Mouse (Mus musculus) embryo, embryonic 10 days (tissue): ENCODE data around the gene Pik3r2.

Experiments
- DNase-seq: peaks from one replicate; pipeline ENCODE4 v3.0.0-alpha.2; 2015; ENCODE audit warnings: low spot score

Gene Pik3r2

DNA sequence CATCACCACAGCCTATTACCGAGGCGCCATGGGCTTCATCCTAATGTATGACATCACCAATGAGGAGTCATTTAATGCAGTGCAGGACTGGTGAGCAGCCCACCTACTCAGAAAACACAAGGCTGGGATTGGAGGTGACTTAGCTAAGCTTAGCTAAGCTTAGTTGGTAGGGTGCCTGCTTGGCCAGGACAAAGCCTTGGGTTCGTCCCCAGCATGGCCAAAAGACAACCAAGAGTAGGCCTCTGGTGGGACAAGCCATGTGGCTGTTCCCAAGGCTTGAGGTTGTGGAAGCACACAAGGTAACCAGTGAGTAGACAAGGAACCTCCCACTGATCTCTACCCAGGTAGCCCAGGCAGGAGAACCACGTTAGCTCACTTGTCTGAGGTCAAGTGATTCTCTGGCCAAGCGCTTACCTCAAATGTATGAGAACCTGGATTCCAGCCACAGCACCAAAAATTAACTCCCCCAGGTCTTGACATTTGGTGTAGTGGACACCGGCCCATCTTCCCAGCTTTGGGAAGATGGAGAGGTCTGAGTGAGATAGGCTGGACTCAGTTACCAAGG is 20.0 kb downstream of the Pik3r2 start:
- no peak for DNase-seq

DNA sequence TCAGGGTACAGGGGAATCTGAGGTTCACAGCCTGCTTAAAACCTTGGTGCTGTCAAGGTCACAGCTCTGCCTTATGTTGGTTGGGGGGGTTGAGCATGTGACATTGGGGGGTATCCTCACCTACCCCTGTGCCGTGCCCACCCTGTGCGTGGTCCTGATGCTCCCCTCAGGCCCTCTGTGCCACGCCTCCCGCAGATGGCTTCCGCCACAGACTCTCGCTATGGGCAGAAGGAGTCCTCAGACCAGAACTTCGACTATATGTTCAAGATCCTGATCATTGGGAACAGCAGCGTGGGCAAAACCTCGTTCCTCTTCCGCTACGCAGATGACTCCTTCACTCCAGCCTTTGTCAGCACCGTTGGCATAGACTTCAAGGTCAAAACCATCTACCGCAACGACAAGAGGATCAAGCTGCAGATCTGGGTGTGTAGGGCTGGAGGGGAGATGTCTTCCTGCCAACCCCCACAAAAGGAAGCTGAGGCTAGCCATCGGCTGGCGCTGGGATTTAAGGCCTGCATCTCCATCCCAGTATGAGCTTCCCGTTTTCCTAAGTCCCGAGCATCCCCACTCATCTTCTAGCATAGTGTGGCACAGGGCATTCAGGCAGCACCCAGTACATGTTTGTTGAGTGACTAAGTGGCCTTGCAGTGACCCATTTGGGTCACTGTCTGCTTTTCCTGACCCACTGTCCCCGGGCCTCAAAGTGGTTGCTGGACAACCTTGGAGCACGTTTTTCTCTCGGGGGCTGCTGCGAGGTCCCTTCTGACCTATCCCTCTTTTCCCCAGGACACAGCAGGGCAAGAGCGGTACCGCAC is 20.6 kb downstream of the Pik3r2 start:
- DNase-seq, result no peak

DNA sequence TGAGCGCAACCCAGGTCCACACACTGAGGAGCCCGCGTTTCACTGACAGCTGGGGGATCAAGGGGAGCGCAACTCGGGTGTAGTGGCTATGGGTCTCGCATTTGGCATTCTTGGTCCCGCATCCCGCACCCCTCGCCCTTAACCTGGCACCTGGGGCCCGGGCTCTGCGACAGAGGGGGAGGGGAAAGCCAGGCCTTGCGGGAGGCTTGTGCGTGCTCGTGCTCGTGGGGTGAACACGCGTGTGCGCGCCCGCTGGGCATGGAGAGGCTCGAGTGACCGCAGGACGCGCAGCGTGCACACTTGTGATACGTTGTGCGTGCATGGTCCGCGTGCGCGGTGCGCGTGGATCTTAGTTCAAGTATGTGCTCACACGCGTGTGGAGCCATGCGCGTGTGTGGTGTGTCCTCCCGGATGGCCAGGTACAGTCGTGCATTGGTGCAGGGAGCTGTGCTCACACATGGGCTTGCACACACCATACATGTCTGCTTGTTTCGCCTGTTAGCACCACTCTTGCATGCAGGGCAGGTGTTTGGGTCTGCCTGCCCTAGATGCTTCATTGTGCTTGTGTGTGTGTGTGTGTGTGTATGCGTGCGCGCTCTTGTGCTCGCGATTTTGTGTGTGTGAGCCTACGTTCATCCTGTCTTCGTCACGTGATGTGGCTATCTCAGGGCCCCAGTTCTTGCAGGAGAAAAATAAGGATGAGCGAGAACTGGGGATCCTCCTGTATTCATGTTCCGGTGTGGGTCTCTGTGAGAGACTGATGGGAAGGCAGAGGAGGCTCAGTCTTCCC is 21.4 kb downstream of the Pik3r2 start:
- peak; percentile 51 for DNase-seq

DNA sequence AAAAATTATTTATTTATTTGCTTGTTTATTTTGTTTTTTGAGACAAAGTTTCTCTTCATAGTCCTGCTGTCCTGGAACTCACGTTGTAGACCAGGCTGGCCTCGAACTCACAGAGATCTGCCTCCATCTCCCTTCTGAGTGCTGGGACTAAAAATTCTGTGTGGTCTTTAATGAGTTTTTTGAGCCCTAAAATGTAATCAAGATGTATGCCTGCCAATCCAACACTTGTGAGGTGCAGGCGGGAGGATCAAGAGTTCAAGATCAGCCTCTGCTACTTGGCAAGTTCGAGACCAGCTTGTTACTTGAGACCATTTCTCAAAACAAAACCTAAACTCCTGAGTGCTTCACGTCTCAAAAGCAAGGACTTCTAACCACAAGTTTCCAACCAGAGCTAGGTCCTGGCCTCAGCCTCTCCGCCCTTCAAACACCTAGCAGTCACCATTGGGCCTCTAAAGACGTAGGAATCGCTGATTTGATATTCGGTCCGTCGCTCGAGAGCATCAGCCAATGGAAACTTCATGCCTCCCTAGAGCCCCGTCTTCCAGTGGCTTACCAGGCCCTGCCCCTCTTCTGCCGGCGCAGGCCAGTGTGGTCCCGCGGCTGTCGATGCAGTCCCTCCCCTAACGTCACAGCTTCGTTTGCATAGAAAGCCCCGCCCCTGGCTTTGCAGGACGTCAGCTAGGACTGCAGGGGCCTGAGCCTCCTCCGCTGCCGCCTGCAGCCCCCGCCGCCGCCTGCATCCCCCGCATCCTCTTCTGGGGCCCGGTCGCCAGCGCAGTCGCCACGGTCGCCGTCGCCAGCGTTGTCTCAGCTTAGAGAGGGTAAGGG is 22.3 kb downstream of the Pik3r2 start, which contains the start of gene Rab3a:
TSS of gene Rab3a (plus strand) at position 637 of the 828 bp plus-strand sequence.
- DNase-seq, result peak; percentile 99

- DNase-seq, result no peak
Observed at GRCm38 (mm10) chr8:70753151-70753550, 23.4 kb downstream of the Pik3r2 start.

GRCm38 (mm10) chr8:70752000-70752764 is 24.3 kb downstream of the Pik3r2 start:
- DNase-seq, result peak; percentile 78

DNA sequence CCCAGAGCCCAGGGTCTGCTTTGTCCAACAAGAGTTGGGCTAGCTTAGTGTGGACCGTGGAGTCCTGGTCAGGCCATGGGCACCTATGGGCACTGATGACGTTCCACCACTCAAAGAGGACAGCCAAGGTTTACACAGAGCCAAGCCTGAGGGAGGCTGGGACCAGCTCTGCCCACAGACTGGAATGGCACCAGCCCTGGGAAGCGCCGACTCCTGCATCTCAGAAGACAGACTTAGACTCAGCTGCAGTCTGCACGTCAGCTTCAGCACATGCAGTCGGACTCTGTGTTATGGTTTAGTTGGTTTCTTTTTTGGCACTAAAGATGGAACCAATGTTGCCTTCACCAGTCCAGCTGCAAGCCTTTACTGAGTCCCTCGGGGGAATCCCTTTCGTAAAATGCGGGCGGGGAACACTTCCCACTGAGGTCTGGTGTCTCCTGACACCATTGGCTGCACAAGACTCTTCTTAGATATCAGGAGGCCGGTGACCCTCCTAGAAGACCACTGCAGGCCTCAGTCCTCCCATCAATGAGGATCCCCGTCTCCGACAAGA is 26.3 kb downstream of the Pik3r2 start:
- DNase-seq, result no peak

- no peak for DNase-seq
Observed at GRCm38 (mm10) chr8:70749097-70749674, 27.3 kb downstream of the Pik3r2 start.

GRCm38 (mm10) chr8:70748246-70749096 is 28.0 kb downstream of the Pik3r2 start:
- no peak for DNase-seq

- no peak for DNase-seq
Observed at GRCm38 (mm10) chr8:70747211-70747890, 29.2 kb downstream of the Pik3r2 start.

DNA sequence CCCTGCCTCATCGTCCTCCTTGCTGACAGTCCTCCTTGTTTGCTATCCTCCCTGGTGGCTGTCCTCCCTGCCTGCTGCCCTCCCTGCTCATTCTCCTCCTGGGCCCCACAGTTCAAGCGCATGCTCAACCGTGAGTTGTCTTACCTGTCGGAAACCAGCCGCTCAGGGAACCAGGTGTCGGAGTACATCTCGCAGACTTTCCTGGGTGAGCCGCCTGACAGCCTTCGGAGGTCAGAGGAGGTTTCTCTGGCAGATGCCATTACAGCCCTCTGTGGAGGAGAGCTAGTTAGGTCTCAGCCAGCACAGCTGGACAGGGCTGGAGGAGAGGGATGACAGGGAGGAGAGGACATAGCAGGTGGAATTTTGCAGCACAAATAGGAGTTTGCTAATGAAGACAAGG is 29.8 kb downstream of the Pik3r2 start:
- DNase-seq, result no peak

DNA sequence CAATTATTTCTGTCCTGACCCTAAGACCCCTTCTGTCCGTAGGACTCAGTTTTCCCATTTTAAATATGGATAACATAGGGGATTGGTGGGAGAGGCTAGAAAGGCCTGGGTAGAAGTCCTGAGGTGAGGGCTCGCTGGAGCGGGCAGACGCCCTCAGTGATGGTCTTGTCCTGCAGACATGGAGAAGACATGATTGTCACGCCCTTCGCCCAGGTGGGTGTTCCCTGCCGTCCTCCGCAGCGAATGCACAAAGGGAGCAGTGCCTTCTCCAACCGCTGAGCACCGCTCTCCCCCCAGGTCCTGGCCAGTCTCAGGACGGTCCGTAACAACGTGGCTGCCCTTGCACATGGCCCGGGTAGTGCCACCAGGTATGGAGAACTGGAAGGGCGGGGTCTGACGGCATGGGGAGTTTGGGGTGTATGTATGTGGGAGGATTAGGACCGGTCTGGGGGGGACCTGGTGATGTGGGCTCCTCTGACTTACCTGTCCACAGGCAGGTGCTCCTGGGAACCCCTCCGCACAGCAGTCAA is 30.8 kb downstream of the Pik3r2 start:
- DNase-seq, result no peak

DNA sequence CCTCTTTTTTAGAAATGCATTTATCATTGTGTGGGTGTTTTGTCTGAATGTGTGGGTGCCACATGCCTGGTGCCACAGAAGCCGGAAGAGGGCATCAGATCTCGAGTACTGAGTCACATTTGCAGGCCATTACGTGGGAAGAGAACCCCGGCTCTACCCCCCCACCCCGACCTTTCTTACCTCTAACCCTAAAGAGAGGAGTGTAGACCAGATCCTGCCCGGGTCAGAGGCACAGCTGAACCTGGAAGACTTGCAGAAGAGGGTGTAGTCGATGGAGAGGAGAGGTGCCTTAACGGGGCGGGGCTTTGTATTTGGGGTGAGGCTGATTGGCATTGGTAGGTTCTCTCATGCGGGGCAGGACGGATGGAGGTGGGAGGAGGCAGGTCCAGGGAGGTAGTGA is 31.7 kb downstream of the Pik3r2 start:
- no peak for DNase-seq

DNA sequence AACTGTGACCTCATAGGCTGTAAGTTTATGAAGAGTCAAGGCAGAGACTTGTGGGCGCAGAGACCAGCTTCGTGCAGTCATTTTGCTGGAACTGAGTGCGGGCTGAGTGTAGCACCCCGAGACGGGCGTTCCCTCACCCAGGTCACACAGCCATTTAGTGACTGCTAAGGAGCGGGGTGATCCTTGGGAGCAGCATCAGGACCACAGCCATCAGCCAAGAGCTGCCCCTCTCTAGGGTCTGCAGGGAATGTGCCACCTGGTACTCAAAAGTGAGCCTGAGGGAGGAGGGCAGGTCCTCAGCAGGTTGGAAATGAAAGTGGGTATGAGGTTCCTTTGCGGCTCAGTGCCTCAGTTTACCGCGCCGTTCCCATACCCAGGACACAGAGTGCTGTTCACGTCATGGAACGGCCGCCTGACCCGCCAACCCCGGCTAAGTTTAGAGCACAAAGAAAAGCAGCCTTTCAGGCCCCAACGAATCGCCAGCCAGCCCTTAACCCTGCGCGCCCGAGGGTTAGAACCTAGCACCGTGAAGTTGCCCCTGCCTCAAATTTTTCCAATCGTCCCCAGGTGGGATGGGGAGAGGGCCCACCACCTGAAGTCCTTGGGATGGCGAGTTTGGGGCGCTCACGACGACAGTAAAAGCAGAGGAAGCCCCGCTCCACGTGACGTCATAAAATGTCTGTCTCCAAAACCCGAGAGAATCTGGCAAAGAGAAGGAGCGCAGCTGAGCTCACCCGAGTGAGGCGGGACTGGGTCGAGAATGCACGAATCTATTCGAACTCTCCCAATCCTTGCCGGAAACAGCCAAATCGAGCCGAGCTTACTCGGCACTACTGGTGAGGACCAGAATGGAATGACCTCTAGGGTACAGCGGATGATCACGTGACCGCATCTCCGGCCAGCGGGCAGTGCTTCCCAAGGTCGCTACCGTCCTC is 32.6 kb downstream of the Pik3r2 start:
- DNase-seq, result peak; percentile 71

DNA sequence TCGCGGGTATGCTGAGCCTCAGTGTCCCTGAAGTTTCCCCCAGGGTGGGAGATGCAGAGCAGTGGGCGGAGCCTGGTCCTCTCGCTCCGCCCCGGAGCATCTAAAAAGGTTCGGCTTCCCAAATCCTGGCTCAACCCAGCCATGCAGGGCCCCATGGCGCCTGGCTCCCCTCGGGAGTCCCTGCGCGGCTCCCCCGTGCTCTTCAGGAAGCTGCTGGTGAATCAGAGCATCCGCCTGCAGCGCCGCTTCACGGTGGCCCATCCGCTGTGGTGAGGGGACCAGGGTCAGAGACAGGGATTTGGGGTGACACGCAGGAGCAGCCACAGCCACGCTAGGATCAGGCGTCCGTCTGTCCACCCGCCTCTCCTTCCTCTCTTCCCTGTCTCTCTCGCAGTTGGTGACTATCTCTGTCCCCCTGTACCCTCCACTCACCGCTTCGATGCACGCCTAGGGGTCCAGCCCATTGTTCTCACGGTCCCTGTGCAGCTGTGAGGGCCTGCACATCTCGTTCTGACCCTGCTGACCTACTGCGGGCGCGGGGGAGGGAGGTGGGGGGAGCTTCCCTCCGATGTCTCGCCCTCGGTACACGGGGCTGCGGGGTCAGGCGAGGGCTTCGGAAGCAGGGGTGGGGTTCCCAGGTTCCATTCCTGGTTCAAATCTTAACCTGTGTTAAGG is 33.4 kb downstream of the Pik3r2 start:
- DNase-seq, result peak; percentile 32

GRCm38 (mm10) chr8:70742176-70742575 is 34.3 kb downstream of the Pik3r2 start:
- no peak for DNase-seq

GRCm38 (mm10) chr8:70741661-70742060 is 34.9 kb downstream of the Pik3r2 start:
- no peak for DNase-seq
